Mouse (Mus musculus): ENCODE results near the gene Sft2d1. TPM values are rescaled to one million over a fixed set of nuclear protein-coding genes. Genes with fewer than 3 reads are reported as not detected.

The Sft2d1 gene
- total RNA-seq, 2 experiments from 2014 or later = 4.9 to 9.6 TPM

DNA sequence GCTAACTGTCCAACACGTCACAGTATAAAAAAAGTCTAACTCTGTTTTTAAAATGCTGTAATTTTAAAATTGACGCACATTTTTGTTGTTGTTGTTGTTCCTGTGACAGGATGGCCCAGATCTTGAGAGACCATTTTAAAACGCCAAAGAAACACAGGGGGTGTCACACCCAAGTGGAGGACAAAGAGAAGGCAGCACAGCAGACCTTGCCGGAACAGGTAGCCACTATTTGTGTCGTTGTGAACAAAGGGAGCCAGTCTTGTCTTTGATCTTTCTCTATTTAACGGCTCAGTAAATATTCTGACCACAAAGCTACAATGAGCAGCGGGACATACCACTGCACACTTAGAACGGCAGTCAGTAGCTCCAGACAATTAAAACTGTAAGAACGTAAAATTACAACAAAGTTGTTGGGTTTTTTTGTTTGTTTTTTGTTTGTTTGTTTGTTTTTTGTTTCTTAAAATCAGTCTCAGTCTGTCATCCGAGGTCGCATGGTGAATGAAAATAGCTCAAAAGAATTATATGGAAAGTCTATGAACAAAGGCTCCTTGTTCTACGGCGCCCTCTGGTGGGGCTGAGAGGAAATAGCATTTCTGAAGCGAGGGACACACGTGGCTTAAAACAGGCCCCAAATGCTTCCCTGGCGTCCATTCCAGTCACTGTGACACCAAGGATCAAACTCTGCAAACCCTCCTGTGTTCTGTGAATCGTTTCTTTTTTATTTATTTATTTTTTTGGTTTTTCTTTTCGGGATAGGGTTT lies 61.6 kb downstream of the Sft2d1 start:
- intact Hi-C loops (cut with DNase I) = loop anchor here (1.0 to 2.0 kb wide), 2 partner anchors 108 to 116 kb away; no protein-coding TSS in a partner anchor
- H3K27ac ChIP-seq = peak overlapping the region; percentile 43; the same call in 1 of the 2 replicates
- peak; percentile 77 for DNase-seq
- peak; percentile 91 for TF ChIP-seq CTCF (IDR thresholded peaks at IDR 0.05)
- peak overlapping the region; percentile 67 for H3K4me3 ChIP-seq

Other genes with a start within 250 kb of the Sft2d1 start
- gene Gm49673, start 163.3 kb upstream of the Sft2d1 start, total RNA-seq (2021) = under 1 TPM in 1 of 2 experiments, not detected in 1; 0.38 TPM
- 10 to 100 TPM; 14.1 to 16.9 TPM for gene Rnaset2a, start 163.0 kb upstream of the Sft2d1 start, total RNA-seq (2021)
- gene Fgfr1op, start 145.6 kb upstream of the Sft2d1 start, total RNA-seq (2021) = 10 to 100 TPM; 17.3 to 22.9 TPM
- gene Ccr6, start 75.1 kb upstream of the Sft2d1 start, total RNA-seq (2021) = not detected
- gene Mpc1, start 28.2 kb upstream of the Sft2d1 start, total RNA-seq (2021) = 100 to 1,000 TPM; 440 to 533 TPM
- under 1 TPM; 0.08 TPM for gene Prr18, start 26.4 kb downstream of the Sft2d1 start, total RNA-seq (2021)
- not detected for gene T2, start 44.9 kb downstream of the Sft2d1 start, total RNA-seq (2021)
- gene T, start 123.3 kb downstream of the Sft2d1 start, total RNA-seq (2021) = not detected
- 1 to 10 TPM; 4.0 to 6.0 TPM for gene Pde10a, start 214.3 kb downstream of the Sft2d1 start, total RNA-seq (2021)

Measured in gastrocnemius, adult 2 months (tissue).